Mouse (Mus musculus): ENCODE measurements around the gene Ttyh1. TPM values are rescaled to one million over a fixed set of nuclear protein-coding genes. Genes with fewer than 3 reads are reported as not detected.

Ttyh1 gene
- total RNA-seq, 1 experiment, result 11.9 TPM

DNA sequence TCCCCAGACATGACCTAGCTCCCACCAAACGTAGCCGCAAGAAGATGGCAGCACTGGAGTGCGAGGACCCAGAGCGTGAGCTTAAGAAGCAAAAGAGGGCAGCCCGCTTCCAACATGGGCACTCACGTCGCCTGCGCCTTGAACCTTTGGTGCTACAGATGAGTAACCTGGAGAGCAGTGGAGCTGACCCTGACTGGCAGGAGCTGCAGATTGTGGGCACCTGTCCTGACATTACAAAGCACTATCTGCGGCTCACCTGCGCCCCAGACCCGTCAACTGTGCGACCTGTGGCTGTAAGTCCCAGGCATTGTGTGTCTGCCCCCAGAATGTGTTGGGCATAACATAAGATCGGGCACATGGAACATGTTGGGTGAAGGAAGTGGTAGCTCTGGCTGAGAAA, 24.8 kb downstream of the Ttyh1 start:
- TF ChIP-seq MAFK (IDR thresholded peaks at IDR 0.05; ENCODE audit: insufficient read depth, low read depth, low read length) (no peak), CHD2 (IDR thresholded peaks at IDR 0.05; ENCODE audit: low read depth, low read length) (no peak), HCFC1 (IDR thresholded peaks at IDR 0.05; ENCODE audit: borderline replicate concordance, insufficient read depth, low read length) (no peak)
- Histone ChIP-seq H3K36me3 (ENCODE audit: control insufficient read depth, insufficient read depth, low read length, poor library complexity, severe bottlenecking) (peaks cover 80% of the 10 kb centered on the region), H3K4me1 (ENCODE audit: control insufficient read depth in 2 of 2, insufficient read depth in 2 of 2, low read length in 2 of 2, poor library complexity in 1 of 2) (peaks cover 0 to 14% of the 10 kb centered on the region in 2 experiments; a peak in 2 of 4 replicates), H3K9me3 (ENCODE audit: control insufficient read depth, insufficient read depth, low read depth, low read length) (no peaks in the 10 kb centered on the region), H3K4me3 (ENCODE audit: insufficient read depth in 1 of 2, low read depth in 1 of 2, low read length in 2 of 2, poor library complexity in 1 of 2, severe bottlenecking in 1 of 2) (no peak overlapping the region), H3K27ac (ENCODE audit: insufficient read depth, low read depth, low read length, poor library complexity, severe bottlenecking) (no peak overlapping the region), H3K9ac (ENCODE audit: insufficient read depth, low read depth, low read length, poor library complexity, severe bottlenecking) (no peak overlapping the region)
- DNase-seq (ENCODE audit: low read depth, low spot score), result no peak
- in situ Hi-C loops (cut with MboI; ENCODE audit: low sequenced_read_pairs in 2 of 2, unreplicated experiment in 2 of 2), result loop anchor here in 1 of 2 experiments (25.0 kb wide), 1 partner anchor 293 kb away; the partner anchor contains the start of gene Rdh13

DNA sequence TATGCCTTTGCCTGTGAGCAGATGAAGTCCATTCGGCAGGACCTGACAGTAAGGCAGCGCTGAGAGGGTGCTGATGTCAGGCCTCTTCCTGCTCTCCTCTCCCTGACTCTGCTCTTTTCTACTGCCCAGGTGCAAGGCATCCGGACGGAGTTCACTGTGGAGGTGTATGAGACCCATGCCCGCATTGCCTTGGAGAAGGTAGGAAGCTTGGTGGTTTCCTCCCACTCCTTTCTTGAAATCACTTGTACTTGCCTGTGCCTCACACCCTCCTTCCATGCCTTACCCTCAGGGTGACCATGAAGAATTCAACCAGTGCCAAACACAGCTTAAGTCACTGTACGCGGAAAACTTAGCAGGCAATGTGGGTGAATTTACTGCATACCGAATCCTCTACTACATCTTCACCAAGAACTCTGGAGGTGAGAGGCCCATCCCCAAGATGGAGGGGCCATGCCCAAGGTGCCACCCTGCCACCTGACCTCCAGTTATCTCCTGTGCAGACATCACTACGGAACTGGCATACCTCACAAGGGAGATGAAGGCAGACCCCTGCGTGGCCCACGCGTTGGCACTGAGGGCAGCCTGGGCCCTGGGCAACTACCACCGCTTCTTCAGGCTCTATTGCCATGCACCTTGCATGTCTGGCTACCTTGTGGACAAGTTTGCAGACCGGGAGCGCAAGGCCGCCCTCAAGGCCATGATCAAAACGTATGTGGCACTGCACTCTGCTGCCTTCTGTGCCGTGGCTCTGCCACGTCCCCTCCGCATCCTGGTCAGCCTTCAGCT, 25.8 kb downstream of the Ttyh1 start:
- in situ Hi-C loops (cut with MboI; ENCODE audit: low sequenced_read_pairs in 2 of 2, unreplicated experiment in 2 of 2), result loop anchor here in 1 of 2 experiments (25.0 kb wide), 1 partner anchor 292 kb away; the partner anchor contains the start of gene Rdh13
- TF ChIP-seq HCFC1 (IDR thresholded peaks at IDR 0.05; ENCODE audit: borderline replicate concordance, insufficient read depth, low read length) (no peak), ZC3H11A (IDR thresholded peaks at IDR 0.05; ENCODE audit: borderline replicate concordance, low read depth, low read length) (no peak), CHD2 (IDR thresholded peaks at IDR 0.05; ENCODE audit: low read depth, low read length) (no peak), ZNF384 (IDR thresholded peaks at IDR 0.05; ENCODE audit: low read depth, low read length) (no peak), MAFK (IDR thresholded peaks at IDR 0.05; ENCODE audit: insufficient read depth, low read depth, low read length) (no peak)
- Histone ChIP-seq H3K9ac (ENCODE audit: insufficient read depth, low read depth, low read length, poor library complexity, severe bottlenecking) (no peak overlapping the region), H3K4me3 (ENCODE audit: insufficient read depth in 1 of 2, low read depth in 1 of 2, low read length in 2 of 2, poor library complexity in 1 of 2, severe bottlenecking in 1 of 2) (no peak overlapping the region), H3K27ac (ENCODE audit: insufficient read depth, low read depth, low read length, poor library complexity, severe bottlenecking) (no peak overlapping the region), H3K4me1 (ENCODE audit: control insufficient read depth in 2 of 2, insufficient read depth in 2 of 2, low read length in 2 of 2, poor library complexity in 1 of 2) (peaks cover 0 to 14% of the 10 kb centered on the region in 2 experiments; a peak in 2 of 4 replicates), H3K9me3 (ENCODE audit: control insufficient read depth, insufficient read depth, low read depth, low read length) (no peaks in the 10 kb centered on the region), H3K36me3 (ENCODE audit: control insufficient read depth, insufficient read depth, low read length, poor library complexity, severe bottlenecking) (peaks cover 71% of the 10 kb centered on the region)
- DNase-seq (ENCODE audit: low read depth, low spot score), result no peak

DNA sequence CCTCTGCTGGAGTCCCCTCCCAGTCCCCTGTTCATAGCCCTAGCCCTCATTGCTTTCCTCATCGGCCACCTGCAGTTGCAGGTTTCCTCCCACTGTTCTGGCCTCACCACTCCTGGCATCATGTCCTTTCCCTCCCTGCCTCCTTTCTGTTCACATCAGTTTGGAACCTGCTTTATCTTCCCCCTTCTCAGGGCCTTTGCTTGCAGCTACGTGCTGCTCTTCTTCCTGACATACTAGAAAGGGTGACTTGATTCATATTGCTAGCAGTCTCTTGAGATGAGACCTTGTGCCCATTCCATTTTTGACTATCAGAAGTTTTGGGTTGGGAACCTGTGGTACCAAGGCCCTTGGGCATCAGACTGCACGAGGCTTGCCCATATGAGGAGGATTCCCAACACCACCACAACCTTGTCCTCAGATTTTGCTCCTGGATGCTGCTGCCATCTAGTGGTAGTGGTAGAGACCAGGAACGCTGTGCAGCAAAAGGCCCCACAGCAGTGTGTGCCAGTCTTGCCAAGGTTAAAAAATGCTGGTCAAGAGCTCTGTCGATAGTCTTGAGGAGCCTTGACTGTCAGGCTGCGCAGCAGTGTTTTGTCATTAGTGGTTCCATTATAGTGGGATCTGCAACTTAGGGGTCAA, 26.5 kb downstream of the Ttyh1 start:
- peaks cover 68% of the 10 kb centered on the region for H3K36me3 ChIP-seq (ENCODE audit: control insufficient read depth, insufficient read depth, low read length, poor library complexity, severe bottlenecking)
- DNase-seq (ENCODE audit: low read depth, low spot score), result no peak
- no peak overlapping the region for H3K27ac ChIP-seq (ENCODE audit: insufficient read depth, low read depth, low read length, poor library complexity, severe bottlenecking)
- H3K9ac ChIP-seq (ENCODE audit: insufficient read depth, low read depth, low read length, poor library complexity, severe bottlenecking), result no peak overlapping the region
- no peak for TF ChIP-seq CHD2 (IDR thresholded peaks at IDR 0.05; ENCODE audit: low read depth, low read length)
- peak; percentile 43; the same call in 1 of the 2 replicates for TF ChIP-seq ZC3H11A (IDR thresholded peaks at IDR 0.05; ENCODE audit: borderline replicate concordance, low read depth, low read length)
- H3K4me3 ChIP-seq (ENCODE audit: insufficient read depth in 1 of 2, low read depth in 1 of 2, low read length in 2 of 2, poor library complexity in 1 of 2, severe bottlenecking in 1 of 2), result no peak overlapping the region
- no peaks in the 10 kb centered on the region for H3K9me3 ChIP-seq (ENCODE audit: control insufficient read depth, insufficient read depth, low read depth, low read length)
- in situ Hi-C loops (cut with MboI; ENCODE audit: low sequenced_read_pairs in 2 of 2, unreplicated experiment in 2 of 2), result loop anchor here in 1 of 2 experiments (25.0 kb wide), 1 partner anchor 292 kb away; the partner anchor contains the start of gene Rdh13
- H3K4me1 ChIP-seq (ENCODE audit: control insufficient read depth in 2 of 2, insufficient read depth in 2 of 2, low read length in 2 of 2, poor library complexity in 1 of 2), result peaks cover 3 to 14% of the 10 kb centered on the region in 2 experiments; a peak in 2 of 4 replicates

DNA sequence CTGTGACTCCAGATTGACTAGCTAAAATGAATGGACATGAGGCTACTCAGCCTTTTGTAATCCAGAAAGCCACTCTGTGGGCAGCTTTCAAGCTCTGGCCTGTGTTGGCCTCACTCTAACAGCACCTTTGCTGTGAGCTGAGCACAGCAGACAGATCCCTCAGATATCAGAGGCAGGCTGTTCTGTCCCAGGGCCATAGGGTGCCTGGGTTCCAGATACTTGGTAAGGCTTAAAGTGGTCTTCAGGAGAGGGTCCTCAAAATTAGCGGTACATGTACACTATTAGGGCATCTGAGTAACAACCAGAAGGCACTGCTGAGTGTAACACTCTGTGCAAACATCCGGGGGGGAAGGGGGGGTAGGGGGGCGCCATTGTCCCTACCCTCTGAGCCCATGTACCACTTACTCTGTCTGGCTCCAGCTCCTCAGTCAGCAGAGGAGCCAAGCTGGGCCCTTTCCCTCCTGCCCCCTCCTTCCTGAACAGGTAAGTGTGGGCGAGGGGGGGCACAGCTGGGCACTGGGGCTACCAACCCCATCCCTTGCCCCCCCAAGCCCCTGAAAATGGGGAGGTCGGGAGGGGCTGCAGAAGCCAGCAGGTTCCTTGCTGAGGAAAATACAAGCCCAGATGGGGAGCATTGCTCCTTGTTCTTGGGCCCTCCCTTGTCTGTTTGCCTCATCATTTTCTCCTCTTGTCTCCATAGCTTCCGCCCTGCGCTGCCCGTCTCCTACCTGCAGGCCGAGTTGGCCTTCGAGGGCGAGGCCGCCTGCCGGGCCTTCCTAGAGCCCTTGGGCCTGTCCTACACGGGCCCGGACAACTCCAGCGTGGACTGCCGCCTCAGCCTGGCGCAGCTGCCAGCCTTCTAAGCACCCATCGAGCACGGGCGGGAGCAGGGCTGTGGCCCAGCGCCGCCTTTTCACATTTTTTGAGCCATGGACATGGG, 27.3 kb downstream of the Ttyh1 start:
- H3K27ac ChIP-seq (ENCODE audit: insufficient read depth, low read depth, low read length, poor library complexity, severe bottlenecking), result no peak overlapping the region
- 0 out of 4 replicates have a peak overlapping the region, but pooled peaks of 1 of the 2 experiments have one; percentile 12 for H3K4me3 ChIP-seq (ENCODE audit: insufficient read depth in 1 of 2, low read depth in 1 of 2, low read length in 2 of 2, poor library complexity in 1 of 2, severe bottlenecking in 1 of 2)
- in situ Hi-C loops (cut with MboI; ENCODE audit: low sequenced_read_pairs in 2 of 2, unreplicated experiment in 2 of 2), result loop anchor here in 1 of 2 experiments (25.0 kb wide), 1 partner anchor 291 kb away; the partner anchor contains the start of gene Rdh13
- H3K36me3 ChIP-seq (ENCODE audit: control insufficient read depth, insufficient read depth, low read length, poor library complexity, severe bottlenecking), result peaks cover 60% of the 10 kb centered on the region
- H3K9me3 ChIP-seq (ENCODE audit: control insufficient read depth, insufficient read depth, low read depth, low read length), result no peaks in the 10 kb centered on the region
- H3K9ac ChIP-seq (ENCODE audit: insufficient read depth, low read depth, low read length, poor library complexity, severe bottlenecking), result peak overlapping the region; percentile 5; the same call in 1 of the 2 replicates
- H3K4me1 ChIP-seq (ENCODE audit: control insufficient read depth in 2 of 2, insufficient read depth in 2 of 2, low read length in 2 of 2, poor library complexity in 1 of 2), result peaks cover 7 to 19% of the 10 kb centered on the region in 2 experiments
- no peak for DNase-seq (ENCODE audit: low read depth, low spot score)
- TF ChIP-seq HCFC1 (IDR thresholded peaks at IDR 0.05; ENCODE audit: borderline replicate concordance, insufficient read depth, low read length) (no peak), ZNF384 (IDR thresholded peaks at IDR 0.05; ENCODE audit: low read depth, low read length) (no peak), MAFK (IDR thresholded peaks at IDR 0.05; ENCODE audit: insufficient read depth, low read depth, low read length) (no peak), ZC3H11A (IDR thresholded peaks at IDR 0.05; ENCODE audit: borderline replicate concordance, low read depth, low read length) (no peak), CHD2 (IDR thresholded peaks at IDR 0.05; ENCODE audit: low read depth, low read length) (no peak)

Measured in ES-E14 (cell line).